In genomic region chr19:47406524-47406923, GRCm38 (mm10) we compare ENCODE assay signal across 21 mouse cellular contexts. TPM values are rescaled to one million over a fixed set of nuclear protein-coding genes. Genes with fewer than 3 reads are reported as not detected.
DNase-seq lines count a peak whose midpoint lies in the region; ATAC-seq and TF ChIP-seq lines count a peak whose summit lies in the region.
"Had no signal": no experiment of that assay in that cellular context is flagged by ENCODE, and none has a peak within 500 bp of the region (broad histone marks: within the 10 kb centered on the region; RNA-seq: fewer than 3 reads in every experiment).

No protein-coding gene starts in this region.

- peak overlapping the region; percentile 35; the same call in 1 of the 2 replicates for H3K27ac ChIP-seq in gastrocnemius, adult 2 months
- H3K27ac ChIP-seq in lung, postnatal 0 days (ENCODE audit: low read length) = no peak overlapping the region
- H3K27ac ChIP-seq in liver, embryonic 13.5 days = peak overlapping the region; percentile 44
- H3K27ac ChIP-seq: forebrain, embryonic 12.5 days; limb, embryonic 10.5 days; lung, embryonic 15.5 days had no signal

- no peak overlapping the region for H3K4me3 ChIP-seq in gastrocnemius, adult 2 months
- no peak overlapping the region for H3K4me3 ChIP-seq in lung, postnatal 0 days (ENCODE audit: low read depth, low read length)
- no peak overlapping the region for H3K4me3 ChIP-seq in liver, embryonic 13.5 days (replicated peaks)
- H3K4me3 ChIP-seq: forebrain, embryonic 12.5 days; limb, embryonic 10.5 days; lung, embryonic 15.5 days; megakaryocyte, embryonic 14.5 days had no signal

- ATAC-seq in lung, postnatal 0 days = peak; percentile 48
- ATAC-seq in liver, embryonic 13.5 days (ENCODE audit: low read depth) = no peak
- ATAC-seq: activated CD4-positive, CD25-positive, alpha-beta regulatory T cell, adult 4 months; CD4-positive, CD25-positive, alpha-beta regulatory T cell, adult 4 months; Patski had no signal

- H3K36me3 ChIP-seq in lung, postnatal 0 days (ENCODE audit: insufficient read depth, low read length) = no peaks in the 10 kb centered on the region
- H3K36me3 ChIP-seq in liver, embryonic 13.5 days = no peaks in the 10 kb centered on the region
- H3K36me3 ChIP-seq: limb, embryonic 10.5 days; lung, embryonic 15.5 days had no signal

- H3K4me2 ChIP-seq in lung, postnatal 0 days (replicated peaks; ENCODE audit: low read depth, low read length) = no peak overlapping the region
- H3K4me2 ChIP-seq in liver, embryonic 13.5 days = no peak overlapping the region
- H3K4me2 ChIP-seq: forebrain, embryonic 12.5 days; lung, embryonic 15.5 days had no signal

- H3K9me3 ChIP-seq in lung, postnatal 0 days (ENCODE audit: low read length) = no peaks in the 10 kb centered on the region
- no peaks in the 10 kb centered on the region for H3K9me3 ChIP-seq in liver, embryonic 13.5 days (replicated peaks)
- H3K9me3 ChIP-seq: forebrain, embryonic 12.5 days; limb, embryonic 10.5 days; lung, embryonic 15.5 days had no signal

- no peak for TF ChIP-seq EP300 in lung, postnatal 0 days (IDR thresholded peaks at IDR 0.05)

- TF ChIP-seq CTCF in gastrocnemius, adult 2 months (IDR thresholded peaks at IDR 0.05) = no peak
- no peak for TF ChIP-seq CTCF in lung, postnatal 0 days (IDR thresholded peaks at IDR 0.05)

- H3K4me1 ChIP-seq in lung, postnatal 0 days (ENCODE audit: insufficient read depth, low read depth, low read length) = peaks cover 21% of the 10 kb centered on the region; the same call in 1 of the 2 replicates
- H3K4me1 ChIP-seq in liver, embryonic 13.5 days (replicated peaks) = peaks cover 71% of the 10 kb centered on the region
- H3K4me1 ChIP-seq: megakaryocyte, embryonic 14.5 days had no signal

- no peak overlapping the region for H3K9ac ChIP-seq in lung, postnatal 0 days (replicated peaks; ENCODE audit: low read depth)
- H3K9ac ChIP-seq in liver, embryonic 13.5 days = peak overlapping the region; percentile 12; the same call in 1 of the 2 replicates
- H3K9ac ChIP-seq: forebrain, embryonic 12.5 days; lung, embryonic 15.5 days had no signal

- H3K27me3 ChIP-seq in lung, postnatal 0 days (replicated peaks; ENCODE audit: insufficient read depth, low read length) = no peaks in the 10 kb centered on the region
- no peaks in the 10 kb centered on the region for H3K27me3 ChIP-seq in liver, embryonic 13.5 days
- H3K27me3 ChIP-seq: forebrain, embryonic 12.5 days; lung, embryonic 15.5 days; Patski had no signal

- no peak for DNase-seq in gastrocnemius, adult 2 months
- no peak for DNase-seq in gastrocnemius, adult 18-20 months (ENCODE audit: low spot score)
- peak; percentile 48 for DNase-seq in lung, postnatal 0 days (ENCODE audit: low spot score)
- no peak for DNase-seq in lung, postnatal 36 days
- DNase-seq in liver, embryonic 13.5 days = no peak
- DNase-seq in natural killer cell, adult 2 months (ENCODE audit: low spot score in 2 of 2) = no peak
- no peak for DNase-seq in cerebellum, adult 9-10 months
- DNase-seq in kidney, adult 11 months = no peak
- DNase-seq: adrenal gland, postnatal 14 days; gastrocnemius, postnatal 25 days; kidney, adult 18-20 months; kidney, postnatal 14 days; layer of hippocampus, adult 9-11 months; midbrain, embryonic 14.5 days had no signal

- intact Hi-C loops in gastrocnemius, adult 2 months (cut with DNase I) = no loop called here

- 42% methylated on average over 6 of the region's 6 CpGs for WGBS in lung, postnatal 0 days
- WGBS in liver, embryonic 13.5 days (ENCODE audit: insufficient replicate concordance) = 38% methylated on average over 6 of the region's 6 CpGs

RNA-seq across cellular contexts. Expression of gene Sh3pxd2a, which starts 57.7 kb away (rescaled TPM):
- 10 to 100 TPM; 37.7 to 44.7 TPM for total RNA-seq in gastrocnemius, adult 2 months (2021)
- total RNA-seq in gastrocnemius, adult 18-20 months (2021) = 10 to 100 TPM; 32.8 to 42.6 TPM
- polyA plus RNA-seq in lung, postnatal 0 days (2015; fragmentation: Nextera tagmentation; extraction: Ambion mirVana) = 5.6 and 6.4 TPM in 2 replicates
- polyA plus RNA-seq in liver, embryonic 13.5 days (2015; fragmentation: Nextera tagmentation; extraction: Ambion mirVana) = 0.54 and 0.62 TPM in 2 replicates
